Mouse (Mus musculus) kidney, postnatal 0 days (tissue): ENCODE data around the gene Aatk. TPM values are rescaled to one million over a fixed set of nuclear protein-coding genes. Genes with fewer than 3 reads are reported as not detected.

Experiments
- ATAC-seq: fragments of 200-750 bp; cut with Nextera tagmentation; replicated peaks from 2 replicates; pipeline ENCODE4 v1.8.0; 2017; ENCODE audit warnings: low read depth, moderate number of reproducible peaks, moderate TSS enrichment, moderate library complexity; ENCODE audit not compliant: low FRiP score
- DNase-seq: peaks from one replicate; pipeline ENCODE4 v3.0.0-alpha.2; 2016; ENCODE audit warnings: low spot score
- H3K27ac ChIP-seq: fragments of 300-500 bp; sonication (generic); 2 replicates; pipeline ENCODE4 v1.5.1; 2014; ENCODE audit warnings: mild to moderate bottlenecking
- H3K27me3 ChIP-seq: fragments of 300-500 bp; sonication (generic); 2 replicates; pipeline ENCODE4 v1.6.1; 2014; ENCODE audit warnings: low read length, mixed read lengths; ENCODE audit not compliant: insufficient read depth
- H3K36me3 ChIP-seq: fragments of 300-500 bp; sonication (generic); 2 replicates; pipeline ENCODE4 v1.6.1; 2014; ENCODE audit warnings: low read length, mixed read lengths; ENCODE audit not compliant: insufficient read depth
- H3K4me1 ChIP-seq: fragments of 300-500 bp; sonication (generic); replicated peaks from 2 replicates; pipeline ENCODE4 v1.6.1; 2014; ENCODE audit warnings: antibody characterized with exemption, low read length, mixed read lengths; ENCODE audit not compliant: insufficient read depth
- H3K4me2 ChIP-seq: fragments of 300-500 bp; sonication (generic); 2 replicates; pipeline ENCODE4 v1.6.1; 2014; ENCODE audit warnings: mild to moderate bottlenecking, low read length, moderate library complexity, mixed read lengths
- H3K4me3 ChIP-seq: fragments of 300-500 bp; sonication (generic); replicated peaks from 2 replicates; pipeline ENCODE4 v1.5.1; 2014; ENCODE audit warnings: low read depth, low read length
- H3K9ac ChIP-seq: fragments of 300-500 bp; sonication (generic); 2 replicates; pipeline ENCODE4 v1.6.1; 2014; ENCODE audit warnings: low read depth, low read length
- H3K9me3 ChIP-seq: fragments of 300-500 bp; sonication (generic); replicated peaks from 2 replicates; pipeline ENCODE4 v1.6.1; 2016; ENCODE audit warnings: low read length, inconsistent platforms, mixed read lengths
- CTCF ChIP-seq: IDR thresholded peaks from 2 replicates; pipeline ENCODE4 v1.5.1; 2016; ENCODE audit warnings: antibody characterized with exemption, low read depth, mild to moderate bottlenecking, moderate library complexity
- WGBS: fragments of 180-500 bp; shearing (Covaris S2); extraction: QIAGEN DNeasy Blood & Tissue Kit; methylation state at CpG from one replicate; pipeline ENCODE4 v1.1.7; 2014; 5-methylcytosine and 5-hydroxymethylcytosine counted together
- polyA plus RNA-seq: library from polyadenylated mRNA; unstranded; fragments of >200 nt; fragmentation: Nextera tagmentation; extraction: Ambion mirVana; gene quantifications from 2 replicates; pipeline ENCODE4 v1.2.1, GENCODE M21; 2015

Gene Aatk
- polyA plus RNA-seq, 1 experiment from 2014 or later: 1.4 TPM

DNA sequence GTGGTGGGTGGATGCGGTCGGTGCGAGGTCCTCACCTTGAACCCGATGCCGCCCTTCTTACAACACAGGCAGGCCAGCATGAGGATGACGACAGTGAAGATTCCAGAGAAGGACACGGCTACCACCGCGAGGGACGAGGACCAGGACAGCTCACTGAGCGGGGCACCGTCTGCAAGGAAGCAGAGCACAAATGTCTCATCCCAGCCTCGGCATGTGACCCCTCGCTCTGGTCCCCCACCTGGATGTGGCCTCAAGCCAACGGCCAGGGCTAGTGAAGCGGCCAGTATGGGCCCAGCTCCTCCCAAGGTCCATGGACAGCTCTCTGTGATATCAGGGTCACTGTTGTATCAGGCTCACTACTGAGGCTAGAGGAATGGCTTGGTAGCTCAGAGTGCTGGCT lies 25.6 kb downstream of the Aatk start:
- 87% methylated on average over 16 of the region's 16 CpGs for WGBS
- Histone ChIP-seq H3K4me1 (peaks cover 12% of the 10 kb centered on the region; the same call in 1 of the 2 replicates), H3K9ac (no peak overlapping the region), H3K4me3 (no peak overlapping the region), H3K9me3 (no peaks in the 10 kb centered on the region), H3K4me2 (no peak overlapping the region), H3K36me3 (no peaks in the 10 kb centered on the region), H3K27me3 (no peaks in the 10 kb centered on the region), H3K27ac (no peak overlapping the region)
- DNase-seq: no peak
- ATAC-seq: no peak
- TF ChIP-seq CTCF: no peak

DNA sequence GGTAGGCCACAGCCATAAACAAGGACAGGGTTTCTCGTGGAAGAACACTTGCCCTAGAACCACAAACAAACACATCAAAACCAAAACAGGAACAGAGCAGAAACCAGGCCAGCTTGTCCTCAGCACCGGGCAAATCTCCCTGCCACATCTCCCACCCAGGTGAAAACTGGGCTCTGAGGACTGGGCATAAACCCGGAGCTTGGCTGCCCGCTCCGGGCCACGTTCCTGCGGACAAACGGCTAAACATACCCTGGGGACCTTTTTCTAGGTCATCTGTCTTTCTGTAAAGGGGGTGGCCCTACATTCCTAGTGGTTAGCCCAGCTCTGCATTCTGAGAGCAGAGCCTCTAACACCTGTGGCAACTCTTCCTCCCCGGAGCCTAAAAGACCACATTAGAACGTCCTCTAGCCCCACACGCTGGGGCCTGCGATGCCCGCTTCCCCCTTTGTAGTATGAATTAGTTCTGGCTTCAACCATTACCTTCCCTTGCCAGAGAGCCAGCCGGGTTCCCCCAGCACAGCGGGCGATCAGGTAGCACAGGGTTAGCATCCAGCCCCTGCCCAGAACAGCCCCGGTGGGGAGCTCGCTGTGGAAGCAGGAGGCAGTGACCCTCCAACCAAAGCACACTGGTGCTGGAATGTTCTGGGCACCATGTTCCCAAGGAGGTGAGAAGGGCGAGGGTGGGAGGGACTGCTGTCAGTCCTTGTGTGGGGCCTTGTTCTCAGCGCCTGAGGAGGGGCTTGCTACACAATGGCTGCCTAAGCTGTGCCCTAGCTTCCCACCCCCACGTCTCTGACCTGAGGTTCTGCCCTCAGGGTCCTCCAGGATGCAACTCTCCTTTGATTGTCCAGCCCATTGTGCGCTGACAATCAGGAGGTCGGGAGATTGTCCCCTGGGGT lies 27.2 kb downstream of the Aatk start:
- Histone ChIP-seq H3K27ac (no peak overlapping the region), H3K36me3 (no peaks in the 10 kb centered on the region), H3K4me1 (peaks cover 12% of the 10 kb centered on the region; the same call in 1 of the 2 replicates), H3K27me3 (no peaks in the 10 kb centered on the region), H3K4me2 (no peak overlapping the region), H3K9me3 (no peaks in the 10 kb centered on the region), H3K4me3 (no peak overlapping the region), H3K9ac (no peak overlapping the region)
- ATAC-seq (no peak), DNase-seq (no peak)
- 62% methylated on average over 23 of the region's 23 CpGs for WGBS
- TF ChIP-seq CTCF: no peak

DNA sequence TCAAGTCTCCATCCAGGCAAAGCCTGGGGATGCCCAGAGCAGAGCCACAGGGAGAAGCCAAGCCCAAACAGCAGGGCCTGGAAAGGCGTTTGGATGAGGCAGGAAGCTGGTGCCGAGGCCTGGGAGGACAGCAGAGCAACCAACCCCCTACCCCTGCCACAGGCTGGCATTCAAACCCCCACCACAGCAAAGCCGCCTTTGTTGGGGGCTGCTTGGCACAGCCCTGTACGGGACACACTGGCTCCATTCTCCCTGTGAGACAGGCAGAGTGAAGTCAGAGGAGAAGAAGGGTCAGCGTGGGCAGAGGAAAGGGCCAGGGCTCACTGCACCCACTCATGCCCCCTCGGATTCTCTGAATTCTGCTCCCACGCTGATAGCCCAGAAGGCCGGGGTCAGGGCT lies 30.0 kb downstream of the Aatk start:
- no peak overlapping the region for H3K4me3 ChIP-seq
- no peak for DNase-seq
- 80% methylated on average over 8 of the region's 8 CpGs for WGBS
- no peaks in the 10 kb centered on the region for H3K9me3 ChIP-seq
- ATAC-seq: no peak
- TF ChIP-seq CTCF: no peak
- H3K36me3 ChIP-seq: no peaks in the 10 kb centered on the region
- peaks cover 17% of the 10 kb centered on the region; the same call in 1 of the 2 replicates for H3K4me1 ChIP-seq
- no peak overlapping the region for H3K9ac ChIP-seq
- no peak overlapping the region for H3K27ac ChIP-seq
- no peaks in the 10 kb centered on the region for H3K27me3 ChIP-seq
- H3K4me2 ChIP-seq: no peak overlapping the region

DNA sequence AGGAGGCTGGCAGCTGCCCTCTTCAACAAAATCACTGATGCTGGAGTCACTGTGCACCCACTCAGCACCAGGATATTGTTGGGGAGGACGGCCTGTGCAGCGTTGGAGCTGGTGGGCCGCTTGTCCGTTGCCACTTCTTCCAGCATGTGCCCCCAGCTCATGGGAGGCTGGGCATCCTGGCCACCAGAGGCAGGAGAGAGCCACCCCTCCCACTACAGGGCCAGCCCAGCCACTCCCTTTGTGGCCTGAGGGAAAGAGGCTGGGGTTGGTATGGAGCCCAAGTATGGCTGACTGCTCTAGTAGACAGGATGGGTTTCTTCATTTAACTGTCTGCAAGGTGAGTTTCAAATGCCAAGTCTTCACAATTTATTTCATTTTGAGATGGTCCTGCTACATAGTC lies 32.2 kb downstream of the Aatk start:
- Histone ChIP-seq H3K4me2 (no peak overlapping the region), H3K9me3 (no peaks in the 10 kb centered on the region), H3K4me3 (no peak overlapping the region), H3K36me3 (no peaks in the 10 kb centered on the region), H3K27me3 (no peaks in the 10 kb centered on the region), H3K9ac (no peak overlapping the region), H3K27ac (no peak overlapping the region), H3K4me1 (peaks cover 16% of the 10 kb centered on the region; the same call in 1 of the 2 replicates)
- no peak for DNase-seq
- no peak for ATAC-seq
- TF ChIP-seq CTCF: peak; percentile 25; the same call in 1 of the 2 replicates
- 92% methylated on average over 4 of the region's 4 CpGs for WGBS

DNA sequence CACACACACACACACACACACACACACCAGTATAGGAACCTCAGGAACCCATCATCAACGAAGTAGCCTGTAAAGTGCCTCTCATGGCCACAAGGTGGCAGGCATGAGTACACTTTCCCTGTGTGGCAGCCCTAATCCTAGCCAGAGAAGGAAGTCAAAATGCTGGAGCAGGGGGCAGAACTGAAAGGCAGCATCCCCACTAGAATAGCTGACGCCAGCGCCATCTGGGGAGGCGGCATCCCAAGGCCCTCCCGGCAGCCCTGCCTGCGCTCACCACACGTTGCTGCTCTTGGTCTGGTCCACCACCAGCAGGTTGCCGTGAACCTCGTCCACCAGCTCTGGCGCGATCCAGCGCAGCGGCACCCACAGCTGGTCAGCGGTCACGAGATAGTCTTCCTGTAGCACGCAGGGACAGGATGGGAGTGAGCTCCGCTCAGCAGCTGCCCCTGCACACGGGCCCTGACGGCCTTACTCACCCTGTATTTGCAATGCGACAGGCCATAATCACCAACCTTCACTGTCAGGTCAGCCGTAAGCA lies 33.7 kb downstream of the Aatk start:
- DNase-seq (peak; percentile 94), ATAC-seq (peak; percentile 51; the same call in 1 of the 2 replicates)
- Histone ChIP-seq H3K9me3 (no peaks in the 10 kb centered on the region), H3K27ac (no peak overlapping the region), H3K27me3 (no peaks in the 10 kb centered on the region), H3K4me3 (peak overlapping the region; percentile 21), H3K9ac (peak overlapping the region; percentile 56), H3K36me3 (no peaks in the 10 kb centered on the region), H3K4me1 (0 out of 2 replicates have a peak, but pooled peaks cover 10% of the 10 kb centered on the region), H3K4me2 (peak overlapping the region; percentile 62)
- 13% methylated on average over 16 of the region's 21 CpGs for WGBS
- TF ChIP-seq CTCF: peak; percentile 86

DNA sequence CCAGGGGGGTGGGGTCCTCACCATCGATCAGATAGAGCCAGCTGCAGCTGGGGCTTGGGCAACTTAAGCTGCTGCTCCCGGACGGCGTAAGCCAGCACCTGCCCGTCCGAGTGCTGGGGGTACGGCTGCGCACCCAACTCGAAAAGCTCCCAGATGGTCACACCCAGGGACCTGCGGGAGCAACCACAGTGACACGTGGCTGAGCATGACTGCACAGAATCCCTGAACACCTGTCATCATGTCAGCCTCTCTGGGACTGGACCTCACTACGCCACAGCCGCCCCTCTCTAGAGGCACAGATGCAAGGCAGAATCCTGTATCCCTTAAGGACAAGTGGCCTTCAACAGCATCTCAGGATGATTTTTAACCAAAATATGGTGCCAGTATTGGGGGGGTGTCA lies 34.3 kb downstream of the Aatk start:
- Histone ChIP-seq H3K4me2 (no peak overlapping the region), H3K4me1 (0 out of 2 replicates have a peak, but pooled peaks cover 10% of the 10 kb centered on the region), H3K36me3 (no peaks in the 10 kb centered on the region), H3K27ac (no peak overlapping the region), H3K9me3 (no peaks in the 10 kb centered on the region), H3K27me3 (no peaks in the 10 kb centered on the region), H3K9ac (no peak overlapping the region), H3K4me3 (no peak overlapping the region)
- DNase-seq: no peak
- no peak for TF ChIP-seq CTCF
- 86% methylated on average over 13 of the region's 13 CpGs for WGBS
- ATAC-seq: 0 out of 2 replicates have a peak, but pooled peaks have one; percentile 7
